Mouse (Mus musculus): ENCODE results near the gene Sh3d21.

DNA sequence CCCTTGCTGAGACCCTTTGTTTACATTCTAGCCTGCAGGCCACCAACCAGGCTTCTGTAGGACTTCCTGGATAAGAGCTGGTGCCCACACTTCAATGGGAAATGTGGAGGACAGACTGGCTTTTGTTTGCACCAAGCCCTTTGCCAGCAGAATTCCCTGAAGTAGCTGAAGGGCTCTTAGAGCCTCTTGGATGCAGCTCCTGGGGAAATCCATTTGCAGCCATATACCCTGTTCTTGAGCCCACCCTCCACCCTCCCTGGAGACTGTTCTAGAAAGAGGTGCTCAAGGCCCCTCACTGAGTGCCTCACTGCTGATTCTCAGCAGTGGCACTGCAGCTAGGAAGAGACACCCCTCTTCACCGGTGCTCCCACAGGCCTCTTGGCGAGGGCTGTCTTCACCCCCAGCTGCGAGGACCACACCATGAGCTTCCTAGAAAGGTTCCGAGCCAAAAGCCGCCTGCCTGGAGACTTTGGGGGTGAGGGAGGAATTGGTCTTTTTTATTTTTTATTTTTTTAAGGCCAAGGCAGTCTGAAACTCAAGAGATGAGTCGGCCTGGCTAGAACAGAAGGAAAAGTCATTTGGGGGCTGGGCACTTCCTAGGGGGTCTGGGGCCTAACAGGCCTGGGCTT lies 30.5 kb downstream of the Sh3d21 start:
- no peak for TF ChIP-seq CTCF (IDR thresholded peaks at IDR 0.05; ENCODE audit: low read depth)
- TF ChIP-seq EP300 (optimal IDR thresholded peaks at IDR 0.05), result no peak

Data from stomach, postnatal 0 days (tissue).